Mouse (Mus musculus) heart, adult 18-20 months (tissue): ENCODE measurements at regions not wholly inside any gene's neighbourhood (a gene's known extent, or its start where the extent isn't known, plus 50 kb on each side); places are given as distances from the start of the nearest gene placed in this dataset.

Experiments
- DNase-seq, 2 experiments: peaks; one replicate each; pipeline ENCODE4 v3.0.0; 2021 to 2022; ENCODE audit warnings: mixed read lengths in 1 of 2

DNA sequence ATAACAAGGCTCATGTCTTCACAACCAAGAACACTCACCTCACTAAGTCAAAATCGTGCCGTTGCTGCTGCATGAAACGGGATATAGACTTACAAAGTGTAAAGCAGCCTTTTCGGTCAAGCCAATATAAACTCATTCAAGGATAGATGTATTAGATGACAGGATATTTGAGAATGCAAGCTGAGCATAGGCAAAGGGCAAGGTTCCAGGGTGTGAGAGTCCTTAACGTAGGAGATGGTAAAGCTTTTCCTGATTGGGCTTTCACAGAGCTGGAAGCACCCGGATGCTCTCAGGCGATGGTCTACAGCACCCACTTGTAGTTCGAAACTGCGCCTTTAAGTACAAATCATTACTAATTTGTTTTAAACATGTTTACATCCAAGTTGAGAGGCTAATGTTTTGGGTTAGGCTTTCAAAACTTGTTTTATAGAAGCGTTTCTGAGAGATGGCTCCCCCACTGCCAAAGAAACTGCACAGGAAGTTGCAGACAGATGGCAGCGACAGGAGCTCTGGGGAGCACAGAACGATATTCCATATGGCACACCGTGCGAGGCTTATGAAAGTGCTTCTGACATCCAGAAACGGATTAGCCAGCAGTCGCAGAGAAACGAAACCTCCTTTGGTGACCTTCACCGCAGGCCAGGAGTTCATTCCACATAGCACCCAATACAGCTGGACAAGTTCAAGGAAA is 54.1 kb upstream of the Rell1 start:
- DNase-seq: no peak

DNA sequence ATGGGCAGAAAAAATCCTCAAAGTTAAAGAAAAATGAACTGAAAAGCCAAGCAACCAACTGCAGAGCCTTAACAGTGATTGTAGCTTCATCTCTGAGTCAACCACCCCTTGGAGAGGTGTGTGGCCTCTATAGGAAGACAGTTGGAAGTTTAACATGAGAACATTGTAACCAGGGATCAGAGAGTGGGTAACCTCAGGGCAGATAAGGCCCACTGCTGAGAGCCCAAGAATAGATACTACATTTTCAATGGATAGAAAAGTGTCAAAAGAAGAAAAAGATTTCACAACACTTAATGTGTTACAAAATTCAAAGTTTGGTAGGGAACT is 54.6 kb upstream of the Rell1 start:
- no peak for DNase-seq

GRCm38 (mm10) chr5:64024420-64024819 is 55.7 kb upstream of the Rell1 start:
- peak in 1 of 2 experiments; percentile 36 for DNase-seq

- DNase-seq: no peak
Observed at GRCm38 (mm10) chr5:64027733-64028132, 59.0 kb upstream of the Rell1 start.

- peak; percentile 40 to 59 for DNase-seq
Observed at GRCm38 (mm10) chr5:64029622-64030145, 61.0 kb upstream of the Rell1 start.

- peak; percentile 27 to 34 for DNase-seq
Observed at GRCm38 (mm10) chr5:64030281-64030960, 61.7 kb upstream of the Rell1 start.

GRCm38 (mm10) chr5:64038394-64038793 is 54.4 kb upstream of the Pgm2 start:
- no peak for DNase-seq

DNA sequence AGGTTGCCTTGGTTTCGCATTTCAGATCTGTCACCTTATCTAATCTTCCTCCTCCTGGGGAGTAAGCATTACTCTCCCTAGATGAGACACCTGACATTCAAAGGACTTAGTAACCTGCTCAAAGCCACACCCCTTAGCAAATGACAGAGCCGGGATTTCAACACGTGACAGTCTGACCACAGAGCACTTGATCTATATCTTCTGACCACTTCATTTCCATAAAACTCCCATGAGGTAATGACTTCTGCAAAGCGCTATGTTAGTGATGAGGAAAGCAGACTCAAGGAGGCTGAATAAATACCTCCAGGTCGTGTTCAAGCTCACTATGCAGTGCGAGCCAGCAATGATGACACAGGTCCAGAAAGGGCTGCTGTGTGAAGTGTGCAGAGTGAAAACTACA is 52.1 kb upstream of the Pgm2 start:
- peak in 1 of 2 experiments; percentile 20 for DNase-seq
